Mouse (Mus musculus) cortical plate, adult 2 months (tissue): Measurements from ENCODE around the gene Ucp3.

Experiments
- CTCF ChIP-seq: fragments of 200-500 bp; IDR thresholded peaks from 2 replicates; pipeline ENCODE4 v1.5.1; 2011; ENCODE audit warnings: mild to moderate bottlenecking, control low read depth, low read length; ENCODE audit not compliant: insufficient read depth; ENCODE audit errors: extremely low read depth
- POLR2A ChIP-seq: fragments of 200-500 bp; IDR thresholded peaks from 2 replicates; pipeline ENCODE4 v1.6.1; 2011; ENCODE audit warnings: mild to moderate bottlenecking, low read length, control low read depth; ENCODE audit not compliant: insufficient read depth; ENCODE audit errors: extremely low read depth

DNA sequence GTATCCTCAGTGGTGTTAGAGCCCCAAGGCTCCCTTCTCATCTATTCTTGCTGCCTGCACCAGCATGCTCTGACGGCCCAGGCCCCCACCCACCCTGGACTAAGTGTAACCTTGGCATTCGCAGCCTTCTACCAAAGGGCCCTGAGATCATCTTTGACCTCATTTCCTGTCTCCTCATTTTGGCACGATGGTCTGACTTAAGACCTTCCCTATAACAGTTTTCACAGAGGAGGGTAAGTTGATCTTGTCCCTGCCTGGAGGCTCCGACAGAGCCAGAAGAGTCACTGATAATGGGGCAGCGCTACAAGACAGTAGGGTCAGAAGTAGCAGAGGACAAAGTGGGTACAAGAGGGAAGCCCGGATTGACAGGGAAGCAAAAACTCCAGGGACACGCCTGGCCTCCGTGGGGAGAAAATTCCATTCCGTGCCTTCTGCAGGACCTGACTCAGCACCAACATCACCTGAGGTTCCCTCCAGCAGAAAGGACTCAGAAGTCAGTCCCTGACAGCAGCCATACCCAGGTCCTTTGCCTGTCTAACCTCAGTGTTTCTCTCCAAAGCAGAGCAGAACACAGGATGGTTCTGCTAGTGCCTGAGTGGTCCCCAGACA, 1.2 kb downstream of the Ucp3 start:
- TF ChIP-seq POLR2A: no peak
- no peak for TF ChIP-seq CTCF
